Mouse (Mus musculus) embryonic facial prominence, embryonic 13.5 days (tissue): ENCODE data around the gene Ccdc24. TPM values are rescaled to one million over a fixed set of nuclear protein-coding genes. Genes with fewer than 3 reads are reported as not detected.

Experiments used
- ATAC-seq: fragments of 200-750 bp; cut with Nextera tagmentation; 2 replicates; pipeline ENCODE4 v1.8.0; 2017; ENCODE audit warnings: low read depth; ENCODE audit not compliant: insufficient number of reproducible peaks, insufficient read depth, low FRiP score, low TSS enrichment
- H3K27ac ChIP-seq: fragments of 300-500 bp; sonication (generic); 2 replicates; pipeline ENCODE4 v1.5.1; 2015; ENCODE audit warnings: moderate library complexity, mild to moderate bottlenecking, inconsistent platforms
- H3K27me3 ChIP-seq: fragments of 300-500 bp; sonication (generic); 2 replicates; pipeline ENCODE4 v1.6.1; 2015; ENCODE audit warnings: mild to moderate bottlenecking, inconsistent platforms
- H3K36me3 ChIP-seq: fragments of 300-500 bp; sonication (generic); 2 replicates; pipeline ENCODE4 v1.6.1; 2015; ENCODE audit warnings: mild to moderate bottlenecking, inconsistent platforms
- H3K4me1 ChIP-seq: fragments of 300-500 bp; sonication (generic); 2 replicates; pipeline ENCODE4 v1.6.1; 2015; ENCODE audit warnings: inconsistent platforms
- H3K4me2 ChIP-seq: fragments of 300-500 bp; sonication (generic); 2 replicates; pipeline ENCODE4 v1.6.1; 2015; ENCODE audit warnings: moderate library complexity, mild to moderate bottlenecking, inconsistent platforms
- H3K4me3 ChIP-seq: fragments of 300-500 bp; sonication (generic); 2 replicates; pipeline ENCODE4 v1.5.1; 2015; ENCODE audit warnings: mild to moderate bottlenecking, inconsistent platforms
- H3K9ac ChIP-seq: fragments of 300-500 bp; sonication (generic); 2 replicates; pipeline ENCODE4 v1.6.1; 2015; ENCODE audit warnings: mild to moderate bottlenecking, inconsistent platforms
- H3K9me3 ChIP-seq: fragments of 300-500 bp; sonication (generic); 2 replicates; pipeline ENCODE4 v1.6.1; 2016; ENCODE audit warnings: inconsistent platforms
- WGBS: fragments of 180-500 bp; shearing (Covaris S2); methylation state at CpG from one replicate; pipeline ENCODE4 v1.1.7; 2015; ENCODE audit warnings: mixed read lengths; 5-methylcytosine and 5-hydroxymethylcytosine counted together
- polyA plus RNA-seq: library from polyadenylated mRNA; unstranded; fragments of >200 nt; fragmentation: Nextera tagmentation; extraction: Ambion mirVana; gene quantifications from 2 replicates; pipeline ENCODE4 v1.2.1, GENCODE M21; 2015

Gene Ccdc24
- 1.9 and 2.3 TPM in 2 replicates for polyA plus RNA-seq

DNA sequence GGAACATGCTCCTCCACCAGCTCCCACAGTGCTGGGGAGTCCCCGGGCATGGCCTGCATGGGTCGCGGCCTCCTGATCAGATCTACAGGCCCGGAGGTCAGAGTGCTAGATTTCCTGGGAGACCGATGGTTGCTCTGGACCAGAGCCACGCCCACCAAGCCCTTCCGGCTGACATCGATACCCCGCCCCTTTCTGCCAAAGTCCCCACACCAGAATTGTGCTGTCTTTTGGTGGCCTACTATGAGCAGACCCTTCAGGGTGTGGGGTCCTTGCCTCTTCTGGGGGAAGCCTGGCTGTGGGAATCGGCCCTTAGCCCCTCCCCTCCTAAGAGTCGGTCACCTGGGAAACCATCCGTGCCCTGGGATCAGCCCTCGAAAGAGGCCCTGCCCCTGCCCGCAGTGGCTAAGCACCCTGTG lies at the start of gene Ccdc24:
TSS of gene Ccdc24 (minus strand) at position 87 of the 416 bp plus-strand sequence.
- no peaks in the 10 kb centered on the region for H3K27me3 ChIP-seq
- peaks cover 21% of the 10 kb centered on the region for H3K4me1 ChIP-seq
- no peaks in the 10 kb centered on the region for H3K9me3 ChIP-seq
- peak within 1 kb of the TSS; percentile 27 for H3K4me3 ChIP-seq
- peak within 1 kb of the TSS; percentile 54 for H3K4me2 ChIP-seq
- H3K9ac ChIP-seq = peak within 1 kb of the TSS; percentile 61
- H3K36me3 ChIP-seq = peaks cover 44% of the 10 kb centered on the region
- no peak for ATAC-seq
- WGBS = 8% methylated on average over 14 of the region's 14 CpGs
- H3K27ac ChIP-seq = no peak within 1 kb of the TSS

DNA sequence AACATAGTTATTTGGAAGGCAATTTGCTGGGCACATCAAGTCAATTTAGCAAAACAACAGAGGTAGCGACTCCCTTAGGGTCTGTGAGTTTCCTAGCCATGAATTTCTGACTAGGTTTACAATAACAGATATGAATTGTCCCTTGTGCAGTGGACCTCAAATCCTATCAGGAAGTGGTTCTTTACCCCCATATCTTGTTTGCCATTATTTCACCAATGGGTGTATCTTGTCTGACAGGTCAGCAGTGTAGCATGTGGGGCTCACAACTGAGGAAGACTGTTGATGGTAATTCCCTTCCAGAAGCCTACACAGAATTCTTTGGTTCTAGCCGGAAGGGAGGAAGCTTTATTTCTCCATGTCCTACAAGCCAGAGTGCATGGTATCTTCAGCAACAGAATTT lies 49.0 kb upstream of the Ccdc24 start:
- H3K9ac ChIP-seq = no peak overlapping the region
- H3K27ac ChIP-seq = no peak overlapping the region
- peaks cover 1% of the 10 kb centered on the region; the same call in 1 of the 2 replicates for H3K4me1 ChIP-seq
- ATAC-seq = no peak
- H3K36me3 ChIP-seq = no peaks in the 10 kb centered on the region
- no peak overlapping the region for H3K4me2 ChIP-seq
- no peak overlapping the region for H3K4me3 ChIP-seq
- no peaks in the 10 kb centered on the region for H3K9me3 ChIP-seq
- H3K27me3 ChIP-seq = peaks cover 39% of the 10 kb centered on the region
- 88% methylated on average over 2 of the region's 2 CpGs for WGBS

DNA sequence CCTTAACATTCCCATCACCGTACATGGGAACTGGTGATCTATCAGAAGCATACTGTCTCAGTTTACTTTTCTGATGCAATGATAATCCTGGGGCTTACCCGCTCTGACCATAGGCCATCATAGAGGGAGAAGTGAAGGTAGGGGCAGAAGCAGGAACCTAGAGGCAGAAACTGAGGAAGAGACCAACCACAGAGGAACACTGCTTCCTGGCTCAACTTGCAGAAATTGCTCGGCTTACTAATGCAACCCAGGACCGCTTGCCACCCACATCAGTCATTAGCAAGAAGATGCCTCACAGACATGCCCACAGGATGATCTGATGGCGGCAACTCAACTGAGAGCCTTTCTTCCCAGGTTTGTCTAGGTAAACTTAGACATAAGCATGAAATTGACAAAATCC lies 46.4 kb upstream of the Ccdc24 start:
- H3K36me3 ChIP-seq = no peaks in the 10 kb centered on the region
- ATAC-seq = no peak
- WGBS = 78% methylated on average over 5 of the region's 5 CpGs
- H3K9me3 ChIP-seq = no peaks in the 10 kb centered on the region
- H3K4me3 ChIP-seq = no peak overlapping the region
- no peak overlapping the region for H3K9ac ChIP-seq
- H3K4me2 ChIP-seq = no peak overlapping the region
- peaks cover 13% of the 10 kb centered on the region for H3K4me1 ChIP-seq
- H3K27me3 ChIP-seq = peaks cover 15% of the 10 kb centered on the region
- no peak overlapping the region for H3K27ac ChIP-seq

DNA sequence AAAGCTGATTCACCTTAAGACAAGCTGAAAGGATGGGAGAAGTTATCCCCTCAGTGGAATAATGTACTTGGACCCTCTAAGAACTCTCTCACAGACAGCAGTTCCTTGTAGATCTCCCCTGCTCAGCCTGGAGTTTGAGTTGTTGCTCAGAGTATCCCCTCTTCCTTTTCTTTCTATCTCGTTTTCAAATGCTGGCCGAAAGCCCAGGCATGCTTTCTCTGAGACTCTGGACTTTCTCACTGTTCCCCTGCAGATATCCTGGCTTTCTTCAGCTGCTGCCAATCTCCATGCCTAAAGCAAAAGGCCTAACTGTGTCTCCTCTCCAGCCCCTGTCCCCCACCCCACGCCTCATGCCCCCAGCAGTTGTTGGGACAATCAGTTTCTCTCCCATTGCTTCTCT lies 45.9 kb upstream of the Ccdc24 start:
- Histone ChIP-seq H3K9ac (no peak overlapping the region), H3K27me3 (peaks cover 11% of the 10 kb centered on the region; the same call in 1 of the 2 replicates), H3K4me2 (no peak overlapping the region), H3K9me3 (no peaks in the 10 kb centered on the region), H3K4me3 (no peak overlapping the region), H3K27ac (no peak overlapping the region), H3K4me1 (peaks cover 18% of the 10 kb centered on the region), H3K36me3 (no peaks in the 10 kb centered on the region)
- 77% methylated on average over 3 of the region's 3 CpGs for WGBS
- ATAC-seq = no peak

DNA sequence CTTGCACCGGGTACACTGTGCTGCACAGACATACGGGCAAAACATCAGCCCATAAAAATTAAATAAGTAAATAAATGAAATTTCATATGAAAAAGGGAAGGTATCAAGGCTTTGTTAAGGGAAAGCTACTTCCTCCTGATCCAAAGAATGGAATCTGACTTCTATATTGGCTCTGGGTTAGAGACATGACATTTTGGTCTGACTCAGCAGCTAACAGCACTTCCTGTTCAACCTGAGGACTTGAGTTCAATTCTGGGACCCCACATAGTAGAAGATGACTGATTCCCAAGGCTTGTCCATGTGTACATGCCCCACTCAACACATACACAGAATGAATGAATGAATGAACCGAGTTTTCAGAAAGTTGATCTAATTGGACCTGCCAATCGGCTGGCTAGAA lies 45.5 kb upstream of the Ccdc24 start:
- Histone ChIP-seq H3K27me3 (peaks cover 8% of the 10 kb centered on the region; the same call in 1 of the 2 replicates), H3K4me1 (peaks cover 22% of the 10 kb centered on the region), H3K27ac (no peak overlapping the region), H3K36me3 (no peaks in the 10 kb centered on the region), H3K9me3 (no peaks in the 10 kb centered on the region), H3K9ac (no peak overlapping the region), H3K4me3 (no peak overlapping the region), H3K4me2 (no peak overlapping the region)
- 89% methylated on average over 4 of the region's 4 CpGs for WGBS
- ATAC-seq = no peak

DNA sequence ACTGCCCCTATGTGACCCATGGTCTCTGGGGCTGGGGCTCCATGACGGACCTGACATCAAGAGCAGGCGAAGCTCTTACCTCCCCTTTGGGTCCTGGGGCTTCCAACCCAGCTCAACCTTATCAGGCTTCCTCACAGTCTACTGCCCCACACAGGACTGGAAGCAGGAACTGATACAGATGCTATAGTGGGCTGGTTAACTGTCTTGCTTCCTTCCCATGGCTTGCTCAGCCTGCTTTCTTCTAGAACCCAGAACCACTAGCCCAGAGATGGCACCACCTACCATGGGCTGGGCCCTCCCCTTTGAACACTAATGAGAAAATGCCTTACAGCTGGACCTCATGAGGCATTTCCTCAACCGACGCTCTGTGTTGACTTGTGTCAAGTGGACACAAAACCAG lies 45.0 kb upstream of the Ccdc24 start:
- Histone ChIP-seq H3K4me3 (no peak overlapping the region), H3K4me1 (peaks cover 27% of the 10 kb centered on the region), H3K9me3 (no peaks in the 10 kb centered on the region), H3K4me2 (no peak overlapping the region), H3K27me3 (peaks cover 5% of the 10 kb centered on the region; the same call in 1 of the 2 replicates), H3K27ac (no peak overlapping the region), H3K36me3 (peaks cover 3% of the 10 kb centered on the region; the same call in 1 of the 2 replicates), H3K9ac (no peak overlapping the region)
- WGBS = 75% methylated on average over 4 of the region's 4 CpGs
- ATAC-seq = no peak

DNA sequence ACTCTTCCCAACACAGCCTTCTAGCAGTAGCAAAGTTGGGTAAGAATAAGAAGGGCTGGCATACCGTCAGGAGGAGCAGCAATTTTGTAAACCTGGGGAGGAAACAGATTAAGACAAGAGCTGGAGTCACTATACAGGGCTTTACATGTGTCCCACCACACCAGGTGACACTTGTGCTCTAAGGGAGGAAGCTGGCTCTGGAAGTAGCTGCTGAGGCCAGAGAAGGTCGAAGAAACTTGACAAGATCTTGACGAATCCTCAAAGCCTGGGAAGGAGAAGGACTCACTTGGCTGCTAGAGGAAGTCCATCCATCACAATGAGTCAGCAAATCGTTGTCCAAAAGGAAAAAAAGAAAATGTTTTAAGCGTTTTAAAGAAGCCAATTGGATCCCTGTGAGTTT lies 44.0 kb upstream of the Ccdc24 start:
- Histone ChIP-seq H3K4me3 (peak overlapping the region; percentile 66; the same call in 1 of the 2 replicates), H3K9ac (no peak overlapping the region), H3K27me3 (peaks cover under 1% of the 10 kb centered on the region; the same call in 1 of the 2 replicates), H3K4me1 (peaks cover 32% of the 10 kb centered on the region), H3K9me3 (no peaks in the 10 kb centered on the region), H3K27ac (no peak overlapping the region), H3K4me2 (peak overlapping the region; percentile 100; the same call in 1 of the 2 replicates), H3K36me3 (peaks cover 14% of the 10 kb centered on the region)
- 88% methylated on average over 5 of the region's 5 CpGs for WGBS
- ATAC-seq = no peak

DNA sequence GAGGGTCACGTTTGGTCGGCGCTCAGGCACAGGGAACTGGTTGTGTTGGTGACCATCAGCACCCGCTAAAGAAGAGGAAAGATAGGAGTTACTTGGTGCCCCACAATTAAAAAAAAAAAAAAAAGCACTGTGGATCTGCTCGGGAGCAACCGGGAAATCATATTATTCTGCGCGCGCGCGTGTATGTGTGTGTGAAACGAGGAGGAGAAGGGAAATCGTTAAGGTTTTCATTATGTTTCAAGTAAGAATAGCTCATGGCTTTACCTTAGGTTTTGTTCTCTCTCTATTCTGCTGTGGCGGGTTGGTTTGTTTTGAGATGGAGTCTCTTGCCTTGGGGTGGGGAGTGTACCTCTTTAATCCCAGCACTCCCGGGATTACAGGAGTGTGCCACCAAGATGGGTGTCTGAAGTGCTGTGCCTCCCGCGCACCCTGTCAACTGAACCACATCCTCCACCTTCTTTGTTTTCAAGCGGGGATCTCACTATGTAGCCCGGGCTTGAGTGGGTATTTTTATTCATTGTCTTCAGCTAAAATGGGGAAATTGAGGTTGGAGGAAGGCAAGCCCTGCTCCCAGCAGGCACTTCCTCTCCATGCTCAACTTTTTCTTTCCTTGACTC lies 43.2 kb upstream of the Ccdc24 start:
- H3K9me3 ChIP-seq = no peaks in the 10 kb centered on the region
- H3K9ac ChIP-seq = peak overlapping the region; percentile 84
- ATAC-seq = no peak
- H3K4me2 ChIP-seq = peak overlapping the region; percentile 100
- H3K4me3 ChIP-seq = peak overlapping the region; percentile 66
- no peaks in the 10 kb centered on the region for H3K27me3 ChIP-seq
- H3K27ac ChIP-seq = peak overlapping the region; percentile 80
- peaks cover 32% of the 10 kb centered on the region for H3K4me1 ChIP-seq
- WGBS = 6% methylated on average over 19 of the region's 19 CpGs
- peaks cover 21% of the 10 kb centered on the region for H3K36me3 ChIP-seq

DNA sequence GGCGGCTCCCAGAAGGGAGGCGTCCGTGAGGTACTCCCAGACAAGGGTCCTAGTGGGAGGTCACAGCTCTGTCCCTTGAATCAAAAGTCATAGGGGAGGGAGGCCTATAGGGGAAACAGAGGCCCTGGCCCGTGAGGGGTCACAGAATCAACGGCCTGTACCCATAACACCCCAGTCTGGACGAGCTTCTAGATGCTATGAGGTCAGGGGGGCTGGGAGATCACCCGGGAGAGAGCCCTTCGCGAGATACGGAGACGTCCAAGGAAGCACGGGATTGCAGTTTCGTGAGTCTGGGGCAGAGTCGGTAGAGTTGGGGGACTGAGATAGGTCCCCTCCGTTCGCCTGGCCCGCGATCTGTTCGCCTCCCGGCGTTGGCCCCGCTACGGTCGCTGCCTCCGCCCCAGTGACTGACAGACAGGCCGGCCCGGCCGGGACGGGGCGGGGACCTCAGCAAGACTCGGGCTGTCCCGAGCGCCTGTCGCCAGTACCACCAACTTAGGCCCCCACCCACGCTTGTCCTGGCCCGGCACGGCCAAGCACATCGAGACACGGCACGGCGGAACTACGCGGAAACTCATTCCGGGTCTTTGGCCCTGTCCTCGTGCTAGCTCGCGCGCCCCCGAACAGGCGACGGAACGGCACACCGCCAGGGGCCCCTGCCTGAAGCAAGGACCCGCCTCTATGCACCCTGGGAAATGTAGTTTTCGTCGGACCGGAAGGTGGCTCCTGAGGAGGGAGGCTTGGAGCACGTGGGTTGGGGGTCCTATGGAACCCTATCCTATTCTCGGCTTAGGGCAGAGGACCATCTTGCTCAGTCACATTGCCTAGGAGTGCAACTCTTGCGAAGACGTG lies 42.5 kb upstream of the Ccdc24 start, which contains the start of gene Ipo13:
TSS of gene Ipo13 (minus strand) at position 409 of the 852 bp plus-strand sequence.
- peak; percentile 88 for ATAC-seq
- Histone ChIP-seq H3K9me3 (no peaks in the 10 kb centered on the region), H3K36me3 (peaks cover 26% of the 10 kb centered on the region), H3K4me1 (peaks cover 37% of the 10 kb centered on the region), H3K27ac (peak within 1 kb of the TSS; percentile 80), H3K4me2 (peak within 1 kb of the TSS; percentile 100), H3K27me3 (no peaks in the 10 kb centered on the region), H3K4me3 (peak within 1 kb of the TSS; percentile 66), H3K9ac (peak within 1 kb of the TSS; percentile 84)
- WGBS = under 1% methylated on average over 61 of the region's 61 CpGs

DNA sequence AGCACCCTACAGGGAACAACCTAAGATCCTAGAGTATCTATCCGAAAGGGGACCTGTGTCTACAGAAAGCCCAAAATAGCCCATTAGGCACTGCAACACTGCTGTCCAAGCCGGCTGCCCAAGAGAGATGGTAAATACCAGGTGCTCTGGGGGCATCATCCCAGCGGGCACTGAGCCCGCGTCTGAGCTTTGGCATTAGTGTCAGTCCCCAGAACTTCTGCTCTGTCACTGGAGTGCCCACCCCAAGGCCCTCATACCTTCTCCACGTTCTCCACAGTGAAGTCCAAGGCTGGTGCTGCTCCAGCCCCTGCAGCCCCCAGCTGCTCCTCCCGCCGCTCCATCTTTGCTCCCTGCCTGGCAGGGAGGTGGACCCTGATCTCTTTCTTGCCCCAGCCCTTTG lies 41.7 kb upstream of the Ccdc24 start:
- peaks cover 29% of the 10 kb centered on the region for H3K36me3 ChIP-seq
- 10% methylated on average over 8 of the region's 8 CpGs for WGBS
- H3K4me1 ChIP-seq = peaks cover 41% of the 10 kb centered on the region
- no peaks in the 10 kb centered on the region for H3K27me3 ChIP-seq
- ATAC-seq = no peak
- peak overlapping the region; percentile 100 for H3K4me2 ChIP-seq
- H3K4me3 ChIP-seq = peak overlapping the region; percentile 66
- 0 out of 2 replicates have a peak overlapping the region, but pooled peaks have one; percentile 7 for H3K27ac ChIP-seq
- H3K9ac ChIP-seq = peak overlapping the region; percentile 84
- H3K9me3 ChIP-seq = no peaks in the 10 kb centered on the region

DNA sequence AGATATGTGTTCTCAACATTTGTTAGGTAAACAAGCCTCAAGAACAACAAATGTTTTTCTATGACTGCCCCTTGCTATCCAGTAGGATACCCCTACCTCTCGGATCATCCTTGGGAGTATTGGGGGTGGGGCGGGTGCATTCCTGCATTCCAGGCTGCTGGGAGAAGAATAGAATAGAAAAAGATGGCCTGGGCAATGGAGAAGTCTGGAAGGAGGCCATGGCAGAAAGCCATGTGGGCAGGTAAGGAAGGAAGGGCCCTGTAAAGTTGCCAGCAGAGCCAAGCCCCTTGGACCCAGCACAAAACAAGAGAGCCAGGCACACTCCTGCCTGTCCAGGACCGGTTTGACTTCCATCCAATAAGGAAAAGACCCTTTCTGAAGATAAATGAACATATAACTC lies 41.1 kb upstream of the Ccdc24 start:
- peak overlapping the region; percentile 66 for H3K4me3 ChIP-seq
- H3K9me3 ChIP-seq = no peaks in the 10 kb centered on the region
- H3K4me1 ChIP-seq = peaks cover 44% of the 10 kb centered on the region
- H3K27ac ChIP-seq = no peak overlapping the region
- peak overlapping the region; percentile 84 for H3K9ac ChIP-seq
- H3K4me2 ChIP-seq = peak overlapping the region; percentile 100
- WGBS = 54% methylated on average over 3 of the region's 3 CpGs
- ATAC-seq = no peak
- H3K36me3 ChIP-seq = peaks cover 32% of the 10 kb centered on the region
- no peaks in the 10 kb centered on the region for H3K27me3 ChIP-seq
